In genomic region chr12:79534778-79535177, GRCm38 (mm10) we compare ENCODE assay signal across 11 mouse cellular contexts.
DNase-seq lines count a peak whose midpoint lies in the region; ATAC-seq lines count a peak whose summit lies in the region.
"Had no signal": no experiment of that assay in that cellular context is flagged by ENCODE, and none has a peak within 500 bp of the region (broad histone marks: within the 10 kb centered on the region; RNA-seq: fewer than 3 reads in every experiment).

No protein-coding gene starts in this region.

- no peak overlapping the region for H3K4me2 ChIP-seq in heart, embryonic 16.5 days (ENCODE audit: low read depth, low read length)
- H3K4me2 ChIP-seq in forebrain, embryonic 12.5 days, result 0 out of 2 replicates have a peak overlapping the region, but pooled peaks have one; percentile 9
- H3K4me2 ChIP-seq in lung, embryonic 16.5 days (ENCODE audit: low read depth, low read length), result no peak overlapping the region

- H3K9ac ChIP-seq in heart, embryonic 16.5 days (ENCODE audit: low read length), result no peak overlapping the region
- no peak overlapping the region for H3K9ac ChIP-seq in forebrain, embryonic 12.5 days
- no peak overlapping the region for H3K9ac ChIP-seq in lung, embryonic 16.5 days (ENCODE audit: low read length)

- no peaks in the 10 kb centered on the region for H3K27me3 ChIP-seq in heart, embryonic 16.5 days (ENCODE audit: control insufficient read depth, insufficient read depth, low read length)
- H3K27me3 ChIP-seq in embryonic facial prominence, embryonic 10.5 days (replicated peaks; ENCODE audit: low read depth, poor library complexity, severe bottlenecking), result no peaks in the 10 kb centered on the region
- peaks cover 21% of the 10 kb centered on the region for H3K27me3 ChIP-seq in forebrain, embryonic 12.5 days
- no peaks in the 10 kb centered on the region for H3K27me3 ChIP-seq in lung, embryonic 16.5 days (ENCODE audit: control insufficient read depth, insufficient read depth, low read depth, low read length)

- no peak for DNase-seq in heart, adult 8-10 months (ENCODE audit: low spot score)
- DNase-seq in embryonic facial prominence, embryonic 10.5 days (ENCODE audit: low spot score), result no peak
- no peak for DNase-seq in frontal cortex, postnatal 14 days (ENCODE audit: low spot score in 2 of 2)
- no peak for DNase-seq in thymus, postnatal 0 days (ENCODE audit: low spot score)
- DNase-seq: thymus, adult 18-20 months had no signal

- H3K4me3 ChIP-seq in heart, embryonic 16.5 days (ENCODE audit: low read length), result no peak overlapping the region
- no peak overlapping the region for H3K4me3 ChIP-seq in embryonic facial prominence, embryonic 10.5 days
- H3K4me3 ChIP-seq in forebrain, embryonic 12.5 days (replicated peaks), result no peak overlapping the region
- no peak overlapping the region for H3K4me3 ChIP-seq in lung, embryonic 16.5 days (ENCODE audit: low read length)

- peaks cover under 1% of the 10 kb centered on the region; the same call in 1 of the 2 replicates for H3K9me3 ChIP-seq in heart, embryonic 16.5 days (replicated peaks; ENCODE audit: control insufficient read depth, low read length)
- peaks cover under 1% of the 10 kb centered on the region; the same call in 1 of the 2 replicates for H3K9me3 ChIP-seq in embryonic facial prominence, embryonic 10.5 days
- H3K9me3 ChIP-seq in forebrain, embryonic 12.5 days, result no peaks in the 10 kb centered on the region
- no peaks in the 10 kb centered on the region for H3K9me3 ChIP-seq in lung, embryonic 16.5 days (ENCODE audit: control insufficient read depth, low read length)

- H3K4me1 ChIP-seq in heart, embryonic 16.5 days (ENCODE audit: control insufficient read depth, insufficient read depth, low read length), result peaks cover 35% of the 10 kb centered on the region
- peaks cover 63% of the 10 kb centered on the region for H3K4me1 ChIP-seq in embryonic facial prominence, embryonic 10.5 days
- H3K4me1 ChIP-seq in forebrain, embryonic 12.5 days, result peaks cover 36% of the 10 kb centered on the region
- H3K4me1 ChIP-seq in lung, embryonic 16.5 days (replicated peaks; ENCODE audit: control insufficient read depth, insufficient read depth, low read length), result peaks cover 39% of the 10 kb centered on the region

- H3K27ac ChIP-seq in heart, embryonic 16.5 days (ENCODE audit: low read length), result peak overlapping the region; percentile 57
- H3K27ac ChIP-seq in embryonic facial prominence, embryonic 10.5 days (replicated peaks), result peak overlapping the region; percentile 67
- H3K27ac ChIP-seq in forebrain, embryonic 12.5 days, result peak overlapping the region; percentile 47
- H3K27ac ChIP-seq in lung, embryonic 16.5 days (ENCODE audit: low read length), result peak overlapping the region; percentile 82
- H3K27ac ChIP-seq: hindbrain, postnatal 0 days had no signal

- WGBS in heart, embryonic 16.5 days, result 44% methylated on average over 1 of the region's 1 CpGs
- WGBS in embryonic facial prominence, embryonic 10.5 days, result 70% methylated on average over 1 of the region's 1 CpGs
- 26% methylated on average over 1 of the region's 1 CpGs for WGBS in forebrain, embryonic 12.5 days
- 36% methylated on average over 1 of the region's 1 CpGs for WGBS in lung, embryonic 16.5 days

- H3K36me3 ChIP-seq in heart, embryonic 16.5 days (ENCODE audit: control insufficient read depth, insufficient read depth), result no peaks in the 10 kb centered on the region
- peaks cover under 1% of the 10 kb centered on the region; the same call in 1 of the 2 replicates for H3K36me3 ChIP-seq in embryonic facial prominence, embryonic 10.5 days (replicated peaks)
- no peaks in the 10 kb centered on the region for H3K36me3 ChIP-seq in forebrain, embryonic 12.5 days (replicated peaks)
- no peaks in the 10 kb centered on the region for H3K36me3 ChIP-seq in lung, embryonic 16.5 days (ENCODE audit: control insufficient read depth, insufficient read depth, low read length)

- no peak for ATAC-seq in heart, embryonic 16.5 days (replicated peaks; ENCODE audit: extremely low read depth, insufficient read depth, low FRiP score)
- peak; percentile 12; the same call in 1 of the 2 replicates for ATAC-seq in forebrain, embryonic 12.5 days (ENCODE audit: low FRiP score)
- ATAC-seq in lung, embryonic 16.5 days (ENCODE audit: low read depth), result peak; percentile 72
- no peak for ATAC-seq in megakaryocyte progenitor cell, adult 5-6 weeks (replicated peaks; ENCODE audit: poor library complexity)
- ATAC-seq: hindbrain, postnatal 0 days; midbrain, embryonic 16.5 days had no signal

Comparison
In these comparisons a context has a peak if more than half of its experiments do, and no peak if none do; other contexts are left out.
1. ATAC-seq: peak in forebrain, embryonic 12.5 days (single experiment) and lung, embryonic 16.5 days (single experiment); none in heart, embryonic 16.5 days (single experiment) and megakaryocyte progenitor cell, adult 5-6 weeks (single experiment).
2. Peak in every context shown above with its lines, with median percentiles within 50 percentile points of each other: H3K27ac ChIP-seq.